Mouse (Mus musculus) adrenal gland, adult (tissue): ENCODE measurements around the gene Cpne9.
"Not testable (repeated sequence)": the region's sequence is repeated elsewhere in the genome, so short reads cannot be mapped to it uniquely, and the experiment has no call there.

Experiments
- DNase-seq, 2 experiments: peaks; one replicate each; pipeline ENCODE4 v3.0.0; 2022 to 2023; ENCODE audit warnings: low spot score in 1 of 2; ENCODE audit not compliant: inconsistent age in 2 of 2

The Cpne9 gene

DNA sequence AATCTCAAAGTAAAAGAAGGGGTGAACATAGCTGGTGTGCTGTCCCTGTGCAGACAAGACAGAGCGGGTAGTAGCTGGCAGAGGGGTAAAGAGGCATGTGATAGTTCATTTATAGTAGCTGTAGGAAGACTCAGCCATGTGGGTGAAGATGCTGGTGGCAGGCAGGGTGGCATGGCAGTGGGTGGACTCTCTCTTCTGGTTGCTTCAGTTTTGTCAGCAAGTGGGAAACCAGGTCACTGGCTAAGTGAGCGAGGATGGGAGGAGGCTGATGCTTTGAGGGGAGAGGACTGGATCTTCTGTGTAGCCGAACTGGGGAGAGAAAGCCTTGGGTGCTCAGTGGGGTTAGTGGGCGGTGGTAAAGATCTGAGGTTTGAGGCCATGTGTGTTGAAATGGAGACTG lies 5.1 kb downstream of the Cpne9 start:
- DNase-seq: no peak

DNA sequence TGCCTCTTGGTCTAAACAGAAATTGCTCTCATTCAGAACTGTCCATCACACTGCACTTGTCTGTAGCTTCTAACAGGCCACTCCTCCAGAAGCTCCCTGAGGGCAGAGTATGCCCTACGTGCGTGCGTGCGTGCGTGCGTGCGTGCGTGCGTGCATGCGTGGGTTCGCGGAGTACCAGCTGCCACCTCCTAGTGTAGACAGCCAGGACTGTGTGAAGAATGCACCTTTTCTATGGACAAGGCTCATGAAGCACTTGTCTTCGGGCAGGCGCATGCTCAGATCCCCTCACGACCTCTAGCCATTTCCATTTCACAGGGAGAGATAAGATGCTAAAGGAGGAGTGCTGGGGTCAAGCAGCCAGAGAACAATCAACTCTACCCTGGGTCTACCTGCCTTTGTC lies 7.2 kb downstream of the Cpne9 start:
- no peak for DNase-seq

DNA sequence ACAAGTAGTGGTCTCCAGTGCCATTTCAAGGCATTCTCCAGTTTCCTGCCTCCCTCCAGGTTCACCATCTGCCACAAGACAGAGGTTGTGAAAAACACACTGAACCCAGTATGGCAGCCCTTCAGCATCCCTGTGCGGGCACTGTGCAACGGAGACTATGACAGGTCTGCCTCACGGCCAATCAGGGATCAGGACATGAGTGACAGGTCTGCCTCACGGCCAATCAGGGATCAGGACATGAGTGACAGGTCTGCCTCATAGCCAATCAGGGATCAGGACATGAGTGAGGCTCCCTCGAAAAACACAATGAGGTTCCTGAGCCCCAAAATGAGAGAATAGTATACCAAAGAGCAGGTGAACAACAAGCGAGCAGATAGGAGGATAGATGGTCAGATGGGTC lies 8.2 kb downstream of the Cpne9 start:
- DNase-seq: no peak

DNA sequence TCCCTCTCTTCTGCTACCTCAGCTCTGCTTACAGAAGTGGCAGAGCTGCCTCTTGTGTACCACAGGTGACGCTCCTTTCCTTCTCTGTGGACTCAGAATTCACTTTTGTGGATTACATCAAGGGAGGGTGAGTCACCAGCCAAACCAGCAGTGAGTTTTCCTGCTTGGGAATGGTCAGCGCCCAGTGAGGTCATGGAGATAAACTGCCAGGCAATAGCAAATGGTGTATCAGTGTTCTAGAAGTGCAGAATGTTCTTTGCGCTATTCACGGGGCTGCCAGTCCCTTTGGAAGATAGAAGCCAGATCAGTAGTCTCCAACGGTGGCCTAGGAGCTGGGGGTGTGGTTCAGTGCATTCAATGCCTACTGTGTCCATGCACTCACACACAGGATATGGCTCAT lies 10.8 kb downstream of the Cpne9 start:
- peak; percentile 47 to 70 for DNase-seq

DNA sequence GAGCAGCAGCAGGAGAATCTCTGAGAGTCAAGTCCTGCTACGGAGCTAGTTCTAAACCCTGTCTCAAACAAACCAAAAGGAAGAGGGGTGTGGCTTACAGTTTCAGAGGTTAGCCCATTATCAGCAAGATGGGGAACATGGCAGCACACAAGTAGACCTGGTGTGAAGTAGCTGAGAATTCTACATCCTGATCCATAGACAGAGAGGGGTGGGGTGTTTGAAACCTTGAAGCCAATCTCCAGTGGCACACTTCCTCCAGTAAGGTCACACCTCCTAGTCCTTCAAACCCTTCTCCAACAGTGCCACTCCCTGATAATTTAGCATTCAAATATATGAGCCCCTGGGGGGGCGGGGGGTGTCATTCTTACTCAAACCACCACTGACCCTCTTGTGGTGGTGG lies 13.9 kb downstream of the Cpne9 start:
- no peak for DNase-seq

DNA sequence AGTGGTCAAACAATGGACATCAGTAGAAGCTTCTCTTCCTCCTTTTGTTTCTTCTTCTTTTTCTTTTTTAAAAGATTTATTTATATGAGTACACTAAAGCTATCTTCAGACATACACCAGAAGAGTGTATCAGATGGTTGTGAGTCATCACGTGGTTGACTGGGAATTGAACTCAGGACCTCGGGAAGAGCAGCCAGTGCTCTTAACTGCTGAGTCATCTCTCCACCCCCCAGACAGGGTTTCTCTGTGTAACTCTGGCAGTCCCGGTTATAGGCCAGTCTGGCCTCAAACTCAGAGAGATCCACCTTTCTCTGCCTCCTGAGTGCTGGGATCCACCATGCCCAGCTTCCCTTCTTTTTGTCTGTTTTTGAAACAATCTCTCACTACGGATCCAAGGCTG lies 14.5 kb downstream of the Cpne9 start:
- no peak for DNase-seq

DNA sequence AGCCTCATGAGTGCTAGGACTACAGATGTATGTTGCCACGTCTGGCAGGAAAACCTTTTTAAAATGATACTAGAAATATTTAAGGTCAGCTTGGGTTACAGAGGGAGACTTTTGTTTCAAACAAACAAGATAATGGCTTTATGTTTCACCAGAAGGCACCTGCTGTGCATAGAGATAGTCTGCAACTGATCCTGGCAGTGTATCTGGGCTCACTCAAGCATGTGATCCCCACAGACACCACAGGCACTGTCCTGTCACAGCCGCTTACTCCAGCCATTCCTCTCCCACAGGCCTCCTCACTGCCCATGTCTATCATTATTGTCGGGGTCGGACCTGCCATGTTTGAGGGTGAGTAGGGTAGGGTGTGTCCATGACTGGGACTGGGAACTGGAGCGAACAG lies 19.2 kb downstream of the Cpne9 start:
- no peak for DNase-seq

DNA sequence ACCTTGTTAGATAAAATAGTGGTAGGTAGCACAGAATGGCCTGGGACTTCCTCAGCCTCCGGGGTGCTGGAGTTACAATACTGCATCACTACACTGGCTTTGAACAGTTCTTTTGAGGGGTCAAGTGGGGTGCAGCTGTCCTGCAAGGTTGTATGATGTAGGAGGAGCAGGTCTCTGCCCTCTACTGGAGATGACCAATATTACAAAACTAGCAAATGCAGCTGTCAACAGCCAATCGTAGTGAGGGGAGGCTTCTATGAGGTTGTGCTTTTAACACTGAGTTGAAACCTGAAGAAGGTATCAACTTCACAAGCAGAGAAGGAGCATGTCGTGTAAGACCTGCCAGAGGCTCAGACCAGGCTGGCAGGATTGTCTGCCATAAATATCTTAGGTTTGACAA lies 20.2 kb downstream of the Cpne9 start:
- peak in 1 of 2 experiments; percentile 68 for DNase-seq

DNA sequence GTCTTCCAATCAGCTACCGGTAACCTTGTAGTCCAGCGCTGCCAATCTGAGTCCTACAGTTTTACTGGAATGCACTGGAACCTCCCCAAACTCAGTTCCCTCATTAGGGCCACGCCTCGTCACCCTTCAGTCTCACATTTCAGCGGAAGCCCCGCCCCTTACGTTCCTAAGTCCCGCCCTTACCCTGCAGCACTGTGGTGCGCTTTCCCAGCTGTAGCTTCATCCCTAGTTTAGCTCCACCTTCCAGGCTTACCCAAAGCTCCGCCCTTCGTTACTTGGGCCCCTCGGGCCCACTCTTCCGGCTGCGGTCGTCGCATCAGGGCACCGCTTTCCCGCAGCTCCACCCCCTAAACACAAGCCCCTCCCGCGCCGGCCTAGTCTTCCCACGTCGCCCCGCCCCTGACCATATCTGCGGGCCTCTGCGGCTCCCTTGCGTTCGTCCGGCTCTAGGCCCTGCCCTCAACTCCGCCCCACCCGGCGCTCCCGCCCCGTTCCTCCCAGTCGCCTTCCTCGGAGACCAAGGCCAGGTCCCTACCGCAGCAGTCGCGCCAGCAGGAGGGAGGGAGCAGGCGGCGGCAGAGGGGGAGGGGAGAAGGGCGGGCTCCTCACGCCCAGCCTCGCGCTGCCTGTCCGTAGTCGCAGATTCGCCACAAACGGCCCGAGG lies 24.3 kb downstream of the Cpne9 start:
- DNase-seq: peak; percentile 100

DNA sequence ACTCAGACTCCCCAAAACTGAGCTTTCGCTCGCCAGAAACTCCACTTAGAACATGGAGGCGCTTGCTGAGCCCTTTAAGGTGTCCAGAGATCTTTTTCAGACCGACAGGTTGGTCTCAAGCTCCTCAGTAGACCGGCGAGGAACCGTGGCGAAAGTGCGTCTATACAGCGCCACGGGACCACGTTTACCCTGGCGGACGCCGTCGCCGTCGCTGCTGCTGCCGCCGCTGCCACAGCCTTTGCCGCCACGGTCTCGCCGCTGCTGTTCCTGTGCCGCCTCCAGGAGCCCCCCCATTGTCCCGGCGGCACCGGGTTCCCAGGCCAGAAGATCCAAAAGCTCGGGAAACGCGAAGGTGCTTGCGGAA lies 24.9 kb downstream of the Cpne9 start, which contains the start of gene Brpf1:
Gene Brpf1, plus strand, starts transcription at position 152 of the 364 bp plus-strand sequence.
- DNase-seq: no peak

DNA sequence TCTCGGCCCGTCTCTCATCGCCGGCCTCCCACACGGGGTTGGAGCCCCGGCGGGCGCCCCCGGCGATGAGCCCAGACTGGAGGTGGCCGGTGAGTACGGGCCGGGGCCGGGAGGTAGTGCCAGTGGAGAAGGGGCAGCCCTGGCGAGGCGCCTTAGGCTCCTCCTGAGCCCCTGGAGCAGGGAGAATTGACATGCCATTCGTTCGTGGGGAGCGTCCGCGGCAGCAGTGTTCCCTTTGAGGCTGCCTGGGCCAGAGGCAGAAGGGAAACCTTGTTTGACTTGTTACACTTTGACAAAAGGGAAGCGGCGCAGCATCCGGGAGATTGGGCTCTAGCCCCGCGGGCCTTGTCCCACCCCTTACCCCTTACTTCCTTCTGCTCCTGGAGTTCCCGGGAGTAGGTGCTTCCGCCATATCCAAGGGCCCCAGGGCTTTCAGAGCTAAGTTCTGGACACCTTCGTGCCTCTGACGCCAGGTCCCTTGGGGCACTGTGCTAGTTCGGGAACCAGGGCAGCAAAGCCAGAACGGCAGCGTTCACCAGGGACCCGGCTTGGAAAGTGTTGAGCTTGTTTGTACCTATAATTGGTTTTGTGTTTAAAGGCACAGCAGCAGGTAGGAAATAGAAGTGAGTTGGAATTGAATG lies 25.5 kb downstream of the Cpne9 start:
- DNase-seq: peak; percentile 62 to 83

DNA sequence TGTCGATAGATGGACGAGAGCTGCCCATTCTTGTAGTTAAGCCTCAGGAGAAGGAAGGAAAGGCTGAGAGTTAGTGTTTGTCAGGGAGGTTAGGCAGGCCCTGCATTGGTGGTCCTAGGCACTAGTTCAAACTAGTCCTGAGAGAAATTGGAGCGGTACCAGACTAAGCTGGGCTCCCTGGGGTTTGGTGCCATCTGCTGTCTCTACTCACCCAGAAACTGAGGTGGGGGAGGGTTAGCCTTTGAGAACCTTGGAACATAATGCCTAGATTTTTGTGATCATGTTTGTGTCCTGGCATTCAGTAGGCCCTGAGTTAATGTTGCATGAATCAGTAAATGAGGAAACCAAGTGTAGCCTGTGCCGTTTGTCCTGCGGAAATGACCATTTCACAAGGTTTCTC lies 26.0 kb downstream of the Cpne9 start:
- peak; percentile 41 to 80 for DNase-seq

DNA sequence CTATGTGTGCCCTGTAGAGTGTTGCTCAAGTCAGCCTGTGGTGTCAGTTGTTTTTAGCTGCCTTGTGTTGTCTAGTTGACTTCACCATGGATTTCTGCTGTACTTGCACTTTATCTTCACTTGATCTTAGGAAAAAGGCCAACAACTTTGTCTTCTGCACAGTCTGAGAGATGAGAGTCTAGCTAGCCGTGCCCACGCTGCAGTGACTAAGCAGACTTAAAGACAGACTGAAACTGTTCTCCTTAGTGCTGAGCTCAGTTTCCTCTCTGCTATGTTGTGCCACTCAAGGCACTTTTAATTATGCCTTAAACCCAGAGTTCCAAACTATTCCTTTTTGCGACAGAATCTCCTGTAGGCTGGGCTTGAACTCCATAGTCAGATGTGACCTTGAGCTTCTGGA lies 33.9 kb downstream of the Cpne9 start:
- DNase-seq: no peak

DNA sequence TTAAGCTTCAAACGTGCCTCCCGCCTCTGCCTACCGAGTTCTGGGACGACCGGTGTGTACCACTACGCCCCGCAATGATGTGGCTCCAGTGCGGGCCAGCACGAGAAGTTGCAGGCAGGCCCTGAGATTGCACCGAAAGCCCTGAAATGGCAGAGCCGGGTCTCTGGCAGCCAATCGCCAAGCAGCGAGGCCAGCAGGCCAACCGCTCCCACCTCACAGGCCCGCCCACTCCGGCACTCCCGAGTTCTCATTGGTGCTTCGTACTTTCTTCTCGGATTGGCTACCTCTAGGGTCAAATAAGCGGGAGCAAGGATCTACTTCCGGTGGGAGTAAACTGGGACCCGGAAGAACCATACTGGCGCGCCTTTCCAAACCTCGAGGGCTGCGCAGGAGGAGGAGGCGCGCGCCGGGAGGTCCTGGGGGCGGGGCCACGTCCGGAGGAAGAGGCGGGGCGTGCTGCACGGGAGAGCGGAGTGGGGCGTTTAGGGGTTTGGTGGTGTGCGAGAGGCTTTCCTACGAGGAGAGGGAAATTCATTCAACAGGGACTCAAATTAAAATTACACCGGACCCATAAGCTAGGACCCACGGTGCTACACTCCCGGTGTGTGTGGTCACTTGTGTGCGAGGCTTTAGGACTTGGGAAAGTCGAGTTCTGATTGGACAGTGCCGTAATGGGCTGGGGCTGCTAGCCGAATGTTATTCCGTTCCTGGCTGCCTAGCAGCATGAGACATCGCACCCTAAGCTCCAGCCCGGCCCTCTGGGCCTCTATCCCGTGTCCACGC lies 44.6 kb downstream of the Cpne9 start, which contains the start of gene Ogg1:
Gene Ogg1, plus strand, starts transcription at position 440 of the 783 bp plus-strand sequence.
- DNase-seq: peak; percentile 99

DNA sequence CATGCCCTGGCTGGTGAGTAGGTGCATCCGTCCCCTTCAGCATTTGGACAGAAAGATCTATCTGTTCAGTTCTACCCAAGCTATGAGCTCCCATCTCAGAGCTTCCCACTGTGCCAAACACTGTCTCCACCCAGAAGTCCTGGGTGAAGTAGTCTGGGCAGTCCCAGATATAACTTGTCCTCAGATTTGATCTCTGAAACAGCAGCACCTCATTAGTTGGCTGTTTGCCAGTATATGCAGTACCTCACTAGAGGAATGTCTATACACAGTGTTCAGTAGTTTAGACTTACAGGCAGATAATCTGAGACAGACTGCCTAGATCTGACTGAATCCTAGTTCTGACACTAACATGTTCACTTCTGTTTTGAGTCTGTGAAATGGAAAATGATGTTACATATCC lies 47.3 kb downstream of the Cpne9 start:
- no peak for DNase-seq

DNA sequence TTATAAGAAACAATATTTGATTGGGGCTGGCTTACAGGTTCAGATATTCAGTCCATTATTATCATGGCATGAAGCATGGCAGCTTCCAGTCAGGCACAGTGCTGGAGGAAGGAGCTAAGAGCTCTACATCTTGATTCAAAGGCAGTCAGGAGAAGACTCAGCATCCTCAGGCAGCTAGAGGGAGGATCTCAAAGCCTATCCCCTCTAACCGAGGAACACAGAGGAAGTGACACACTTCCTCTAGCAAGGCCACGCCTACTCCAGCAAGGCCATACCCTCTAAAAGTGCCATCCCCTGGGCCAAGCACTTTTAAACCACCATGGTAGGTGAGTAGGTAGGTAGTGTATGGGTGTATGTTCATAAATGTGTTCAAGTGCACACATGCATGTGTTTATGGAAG lies 48.4 kb downstream of the Cpne9 start:
- DNase-seq: peak in 1 of 2 experiments; percentile 43

DNA sequence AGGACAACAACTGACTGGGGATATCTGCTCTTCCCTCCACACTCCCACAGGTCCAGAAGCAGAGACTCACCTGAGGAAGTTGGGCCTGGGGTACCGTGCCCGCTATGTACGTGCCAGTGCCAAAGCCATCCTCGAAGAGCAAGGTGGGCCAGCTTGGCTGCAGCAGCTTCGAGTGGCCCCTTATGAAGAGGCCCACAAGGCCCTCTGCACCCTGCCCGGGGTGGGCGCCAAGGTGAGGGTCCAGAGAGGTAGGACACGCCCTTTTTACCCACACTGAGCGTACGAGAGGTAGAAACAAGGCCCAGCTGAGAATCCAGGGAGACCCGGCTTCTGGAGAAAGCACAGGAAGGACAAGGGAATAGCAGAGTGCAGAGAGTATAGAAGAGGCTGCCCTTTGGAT lies 49.6 kb downstream of the Cpne9 start:
- DNase-seq: no peak

DNA sequence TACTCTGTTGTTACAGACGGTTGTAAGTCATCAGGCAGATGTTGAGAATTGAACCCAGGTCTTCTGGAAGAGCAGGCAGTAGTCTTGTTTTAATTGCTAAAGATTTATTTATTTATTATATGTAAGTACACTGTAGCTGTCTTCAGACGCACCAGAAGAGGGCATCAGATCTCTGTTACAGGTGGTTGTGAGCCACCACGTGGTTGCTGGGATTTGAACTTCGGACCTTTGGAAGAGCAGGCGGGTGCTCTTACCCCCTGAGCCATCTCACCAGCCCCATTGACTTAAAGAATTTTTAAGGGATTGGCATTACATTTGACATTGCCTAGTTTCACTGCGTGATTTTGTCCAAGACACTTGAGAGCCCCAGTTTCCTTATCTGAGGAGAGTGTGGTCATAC lies 50.6 kb downstream of the Cpne9 start:
- DNase-seq: not testable (repeated sequence)

DNA sequence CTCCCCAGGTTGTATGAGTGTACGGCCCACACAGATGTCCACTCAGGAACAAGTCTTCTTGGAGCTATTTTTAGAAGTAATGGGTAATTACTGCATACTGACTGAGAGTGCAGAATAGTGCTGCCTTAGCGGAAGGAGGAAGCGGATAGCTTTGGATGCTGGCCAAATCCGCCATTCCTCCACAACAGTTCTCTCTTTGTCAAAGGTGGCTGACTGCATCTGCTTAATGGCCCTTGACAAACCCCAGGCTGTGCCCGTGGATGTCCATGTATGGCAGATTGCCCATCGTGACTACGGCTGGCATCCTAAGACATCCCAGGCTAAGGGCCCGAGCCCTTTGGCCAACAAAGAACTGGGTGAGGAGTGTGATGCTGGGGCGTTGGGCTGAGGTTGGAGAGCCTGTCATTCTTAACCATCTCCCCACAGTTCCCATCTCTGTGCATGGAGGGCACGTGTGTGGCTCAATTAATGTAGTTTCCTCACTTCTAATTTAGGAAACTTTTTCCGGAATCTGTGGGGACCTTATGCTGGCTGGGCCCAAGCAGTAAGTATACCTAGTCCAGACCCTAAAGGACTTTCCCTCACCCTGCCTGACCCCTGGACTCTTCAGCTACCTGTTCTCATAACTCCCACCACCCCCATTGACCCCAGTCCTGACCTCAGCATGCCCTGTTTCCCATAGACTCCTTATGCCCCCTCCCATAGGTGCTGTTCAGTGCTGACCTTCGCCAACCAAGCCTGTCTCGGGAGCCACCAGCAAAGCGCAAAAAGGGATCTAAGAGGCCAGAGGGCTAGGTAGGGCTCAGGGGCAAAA lies 51.2 kb downstream of the Cpne9 start:
- peak in 1 of 2 experiments; percentile 59 for DNase-seq

DNA sequence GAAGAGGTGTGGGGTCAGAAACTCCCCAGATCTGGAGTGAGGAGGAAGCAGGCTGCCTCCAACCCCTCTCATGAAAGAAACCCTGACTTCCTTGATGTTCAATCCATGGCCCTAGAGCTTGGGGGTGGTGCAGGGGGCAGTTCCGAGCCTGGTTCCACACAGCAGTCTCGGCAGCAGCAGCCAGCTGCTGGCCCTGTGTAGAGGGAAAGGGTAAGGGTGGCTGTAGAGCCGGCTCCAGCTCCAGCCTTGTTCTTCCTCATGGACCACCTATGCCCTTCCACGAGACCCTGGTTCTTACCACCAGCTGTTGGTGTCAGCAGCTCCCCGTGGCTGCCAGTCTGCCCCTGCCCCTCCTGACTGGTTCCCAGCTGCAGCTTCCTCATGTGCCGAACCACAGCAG lies 52.1 kb downstream of the Cpne9 start:
- no peak for DNase-seq
